Mouse (Mus musculus): Measurements from ENCODE around the gene Mrps7. TPM values are rescaled to one million over a fixed set of nuclear protein-coding genes. Genes with fewer than 3 reads are reported as not detected.

Mrps7 gene
- 83.9 and 85.0 TPM in 2 replicates for polyA plus RNA-seq (2015; fragmentation: Nextera tagmentation; extraction: Ambion mirVana)

DNA sequence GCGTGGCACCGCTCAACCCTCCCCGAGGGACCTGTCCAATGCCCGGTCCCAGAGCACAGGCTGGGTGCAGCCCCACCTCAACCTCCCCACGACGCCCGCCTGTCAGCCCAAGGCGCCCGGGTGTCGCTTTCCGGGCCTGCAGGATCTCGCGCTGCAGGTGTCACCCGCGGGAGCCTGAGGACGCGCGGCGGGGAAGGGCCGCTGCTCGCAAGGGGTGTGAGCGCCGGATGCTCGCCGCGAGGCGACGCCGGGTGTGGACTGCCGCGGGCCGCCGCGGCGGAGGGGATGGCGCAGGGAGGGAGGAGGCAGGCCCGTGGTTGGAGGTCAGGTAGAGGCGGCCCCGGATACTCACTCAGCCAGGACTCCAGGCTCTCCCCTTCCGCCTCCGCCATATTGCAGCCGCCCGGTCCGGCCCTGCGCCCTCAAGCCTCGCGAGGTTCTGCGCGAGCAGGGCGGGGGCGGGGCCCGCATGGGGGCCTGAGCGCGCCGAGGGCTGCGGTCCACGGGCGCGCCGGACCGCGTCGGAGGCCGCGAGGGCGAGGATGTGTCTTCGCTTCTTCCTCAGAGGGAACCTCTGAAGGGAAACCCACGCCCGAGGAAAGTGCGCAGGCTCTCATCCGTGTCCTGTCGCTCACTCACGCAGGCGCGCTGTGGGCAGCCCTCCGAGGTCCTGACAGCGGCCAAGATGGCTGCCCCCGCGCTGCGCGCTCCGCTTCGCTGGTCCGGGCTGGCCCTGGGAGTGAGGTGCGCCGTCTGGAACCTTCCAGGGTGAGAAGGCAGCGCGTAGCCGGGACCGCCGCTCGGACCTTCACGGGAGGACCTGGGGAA is at the start of gene Mrps7, which contains the start of gene Gga3:
Mrps7 (plus strand) TSS at position 450 of the 828 bp plus-strand sequence.
Gga3 (minus strand) TSS at position 576 of the 828 bp plus-strand sequence.
- Histone ChIP-seq H3K4me2 (peak within 1 kb of the TSS; percentile 83), H3K9me3 (no peaks in the 10 kb centered on the region), H3K27me3 (no peaks in the 10 kb centered on the region), H3K27ac (peak within 1 kb of the TSS; percentile 83), H3K9ac (peak within 1 kb of the TSS; percentile 91), H3K36me3 (peaks cover 34% of the 10 kb centered on the region), H3K4me1 (peaks cover 23% of the 10 kb centered on the region), H3K4me3 (peak within 1 kb of the TSS; percentile 74)
- peak; percentile 97 for ATAC-seq (ENCODE audit: borderline replicate concordance, extremely low read depth, low FRiP score, low TSS enrichment)
- WGBS: under 1% methylated on average over 81 of the region's 93 CpGs

DNA sequence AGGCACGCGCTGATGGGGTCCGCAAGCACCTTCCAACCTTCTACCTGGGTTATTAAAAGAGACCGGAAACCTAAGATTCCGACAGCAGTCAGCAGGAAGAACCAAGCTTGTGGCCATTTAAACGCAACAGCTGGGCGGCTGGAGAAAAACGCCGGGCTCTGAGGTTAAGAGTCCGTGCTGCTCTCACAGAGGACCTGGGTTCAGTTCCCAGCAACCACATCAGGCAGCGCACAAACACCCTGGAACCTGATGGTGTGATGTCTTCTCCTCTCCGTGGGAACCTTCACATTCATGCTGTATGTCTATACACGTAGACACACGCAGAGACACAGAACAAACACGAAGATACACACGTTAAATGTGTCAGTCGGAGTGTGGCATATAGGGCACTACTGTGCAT is 48.0 kb upstream of the Mrps7 start:
- Histone ChIP-seq H3K4me1 (no peaks in the 10 kb centered on the region), H3K27ac (no peak overlapping the region), H3K4me3 (no peak overlapping the region), H3K4me2 (no peak overlapping the region), H3K27me3 (no peaks in the 10 kb centered on the region), H3K36me3 (no peaks in the 10 kb centered on the region), H3K9ac (no peak overlapping the region), H3K9me3 (no peaks in the 10 kb centered on the region)
- ATAC-seq (ENCODE audit: borderline replicate concordance, extremely low read depth, low FRiP score, low TSS enrichment): no peak
- WGBS: 74% methylated on average over 17 of the region's 17 CpGs

DNA sequence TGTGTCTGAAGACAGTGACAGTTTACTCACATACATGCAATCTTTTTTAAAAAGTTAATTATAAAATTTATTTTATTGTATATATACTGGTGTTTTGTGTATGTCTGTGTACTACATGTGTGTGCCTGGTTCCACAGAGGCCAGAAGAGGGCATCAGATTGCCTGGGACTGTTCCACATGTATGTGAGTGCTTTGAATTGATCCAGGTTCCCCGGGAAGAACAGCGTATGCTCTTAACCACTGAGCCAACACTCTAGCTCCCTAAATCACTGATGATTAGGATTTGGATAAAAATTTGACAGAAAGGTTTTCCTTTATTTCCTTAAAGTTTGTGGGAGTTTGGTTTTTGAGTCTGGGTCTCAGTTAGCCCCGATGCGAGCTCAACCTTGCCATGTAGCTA is 40.3 kb upstream of the Mrps7 start:
- WGBS: 45% methylated on average over 4 of the region's 4 CpGs
- ATAC-seq (ENCODE audit: borderline replicate concordance, extremely low read depth, low FRiP score, low TSS enrichment): no peak
- H3K4me2 ChIP-seq: peak overlapping the region; percentile 74
- no peaks in the 10 kb centered on the region for H3K9me3 ChIP-seq
- peak overlapping the region; percentile 86 for H3K4me3 ChIP-seq
- H3K27ac ChIP-seq: peak overlapping the region; percentile 86
- H3K36me3 ChIP-seq: peaks cover 25% of the 10 kb centered on the region
- H3K27me3 ChIP-seq: no peaks in the 10 kb centered on the region
- peaks cover 11% of the 10 kb centered on the region for H3K4me1 ChIP-seq
- H3K9ac ChIP-seq: peak overlapping the region; percentile 70

DNA sequence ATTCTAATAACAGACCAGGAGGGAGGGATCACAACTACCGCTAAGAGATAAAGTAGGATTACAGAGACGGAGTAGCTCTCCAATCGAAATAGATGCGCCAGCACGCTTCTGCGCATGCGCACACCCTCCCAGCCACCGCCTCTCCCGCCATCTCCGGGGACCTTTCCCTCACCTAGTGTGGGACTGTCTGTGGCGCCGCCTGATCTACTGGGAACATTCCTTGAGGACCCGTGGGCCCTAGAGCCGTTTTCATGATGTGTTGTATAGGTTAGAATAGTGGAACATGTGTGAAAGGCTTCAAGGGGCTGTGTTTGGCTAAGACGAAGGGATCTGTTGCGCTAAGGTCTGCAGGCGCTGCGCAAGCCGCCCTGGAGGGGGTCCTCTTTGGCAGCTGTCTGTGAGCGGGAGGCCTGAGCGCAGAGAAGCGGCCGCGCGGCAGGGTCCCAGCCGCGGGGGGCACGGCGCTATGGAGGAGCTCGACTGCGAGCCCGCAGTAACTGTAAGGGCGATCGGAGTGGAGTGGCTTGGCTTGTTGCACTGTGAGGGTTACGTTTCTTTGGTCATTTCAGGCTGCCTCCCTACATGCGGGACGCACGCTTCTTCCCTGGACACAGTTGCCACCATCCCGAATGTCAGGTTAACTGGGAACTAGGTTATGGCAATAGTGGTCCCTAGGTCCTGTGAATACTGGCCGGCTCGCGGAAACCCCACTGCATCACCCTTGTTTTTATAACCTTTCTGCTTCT is 39.5 kb upstream of the Mrps7 start, which contains the start of gene Nup85:
Nup85 (plus strand) TSS at position 371 of the 746 bp plus-strand sequence.
- H3K4me2 ChIP-seq: peak within 1 kb of the TSS; percentile 74
- H3K27ac ChIP-seq: peak within 1 kb of the TSS; percentile 86
- H3K9ac ChIP-seq: peak within 1 kb of the TSS; percentile 70
- H3K4me1 ChIP-seq: peaks cover 11% of the 10 kb centered on the region
- ATAC-seq (ENCODE audit: borderline replicate concordance, extremely low read depth, low FRiP score, low TSS enrichment): peak; percentile 90
- WGBS: under 1% methylated on average over 42 of the region's 42 CpGs
- H3K9me3 ChIP-seq: no peaks in the 10 kb centered on the region
- peak within 1 kb of the TSS; percentile 86 for H3K4me3 ChIP-seq
- H3K36me3 ChIP-seq: peaks cover 33% of the 10 kb centered on the region
- H3K27me3 ChIP-seq: no peaks in the 10 kb centered on the region

DNA sequence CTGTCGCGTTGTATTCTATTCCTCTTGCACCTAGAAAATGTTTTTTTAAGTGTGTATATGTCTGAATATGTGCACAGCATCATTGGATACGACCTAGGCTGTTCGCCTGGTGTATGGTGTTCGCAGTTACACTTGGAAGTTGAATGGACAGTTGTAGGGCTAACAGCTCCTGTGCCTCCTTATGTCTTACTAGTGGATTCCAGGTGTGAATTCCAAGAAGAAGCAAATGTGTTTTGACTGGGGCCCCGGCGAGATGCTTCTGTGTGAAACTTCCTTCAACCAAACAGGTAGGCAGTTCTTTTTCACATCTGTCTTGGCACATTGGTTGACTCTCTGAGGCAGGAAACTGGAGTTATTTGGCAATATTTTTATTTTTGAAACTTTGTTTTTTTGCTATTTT is 38.8 kb upstream of the Mrps7 start:
- peaks cover 11% of the 10 kb centered on the region for H3K4me1 ChIP-seq
- H3K27ac ChIP-seq: no peak overlapping the region
- H3K9me3 ChIP-seq: no peaks in the 10 kb centered on the region
- H3K4me3 ChIP-seq: peak overlapping the region; percentile 86
- WGBS: 12% methylated on average over 7 of the region's 7 CpGs
- H3K36me3 ChIP-seq: peaks cover 40% of the 10 kb centered on the region
- H3K4me2 ChIP-seq: peak overlapping the region; percentile 74
- H3K27me3 ChIP-seq: no peaks in the 10 kb centered on the region
- H3K9ac ChIP-seq: peak overlapping the region; percentile 70
- no peak for ATAC-seq (ENCODE audit: borderline replicate concordance, extremely low read depth, low FRiP score, low TSS enrichment)

DNA sequence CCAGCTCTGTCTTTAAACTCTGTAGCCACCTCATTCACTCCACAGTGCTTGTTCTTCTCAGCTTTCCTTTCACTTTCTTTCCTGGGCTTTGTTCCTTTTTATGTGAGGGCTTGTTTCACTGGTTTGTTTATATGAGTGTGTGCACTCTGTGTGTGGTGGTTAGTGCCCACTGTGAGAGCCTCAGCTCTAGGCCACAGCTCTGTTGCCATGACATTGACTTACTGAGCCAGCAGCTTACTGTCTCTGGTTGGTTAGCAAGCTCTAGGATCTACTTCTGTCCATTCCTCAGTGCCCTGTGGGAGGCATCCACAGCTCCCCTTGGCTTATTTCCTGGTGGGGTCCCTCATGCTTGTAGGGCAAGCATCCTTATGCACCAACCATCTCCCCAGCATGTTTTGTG is 24.6 kb upstream of the Mrps7 start:
- H3K27ac ChIP-seq: no peak overlapping the region
- H3K9me3 ChIP-seq: no peaks in the 10 kb centered on the region
- no peaks in the 10 kb centered on the region for H3K27me3 ChIP-seq
- H3K9ac ChIP-seq: no peak overlapping the region
- H3K4me3 ChIP-seq: no peak overlapping the region
- ATAC-seq (ENCODE audit: borderline replicate concordance, extremely low read depth, low FRiP score, low TSS enrichment): no peak
- H3K36me3 ChIP-seq: peaks cover 66% of the 10 kb centered on the region
- H3K4me1 ChIP-seq: no peaks in the 10 kb centered on the region
- H3K4me2 ChIP-seq: no peak overlapping the region

DNA sequence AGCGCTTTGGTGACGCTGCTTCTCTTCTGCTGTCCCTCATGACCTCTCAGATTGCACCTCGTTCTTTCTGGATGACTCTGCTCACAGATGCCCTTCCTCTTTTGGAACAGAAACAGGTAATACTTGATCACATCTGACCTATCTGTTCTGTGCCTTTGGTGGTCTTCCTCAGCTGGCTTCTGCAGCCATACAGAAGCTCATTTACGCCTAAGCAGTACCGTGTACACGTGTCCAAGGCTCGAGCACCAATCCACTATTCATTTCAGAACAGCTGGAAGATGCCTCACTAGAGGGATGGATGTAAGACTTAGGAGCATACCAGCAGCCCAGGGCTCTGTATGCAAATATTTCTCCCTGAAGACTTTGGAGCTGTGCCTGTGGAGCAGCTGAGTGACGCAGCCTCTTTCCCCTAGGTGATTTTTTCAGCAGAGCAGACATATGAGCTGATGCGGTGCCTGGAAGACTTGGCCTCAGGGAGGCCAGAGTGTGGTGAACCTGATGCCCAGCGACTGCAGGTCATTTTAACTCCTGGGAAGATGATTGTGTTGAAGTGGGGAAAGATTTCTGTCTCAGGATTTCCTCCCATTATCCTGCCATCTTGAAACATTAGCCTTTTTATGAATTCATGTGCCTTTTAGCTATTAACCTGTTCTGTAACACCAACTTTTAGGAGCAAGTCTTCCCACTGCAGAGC is 20.7 kb upstream of the Mrps7 start:
- H3K4me3 ChIP-seq: no peak overlapping the region
- no peaks in the 10 kb centered on the region for H3K27me3 ChIP-seq
- ATAC-seq (ENCODE audit: borderline replicate concordance, extremely low read depth, low FRiP score, low TSS enrichment): no peak

DNA sequence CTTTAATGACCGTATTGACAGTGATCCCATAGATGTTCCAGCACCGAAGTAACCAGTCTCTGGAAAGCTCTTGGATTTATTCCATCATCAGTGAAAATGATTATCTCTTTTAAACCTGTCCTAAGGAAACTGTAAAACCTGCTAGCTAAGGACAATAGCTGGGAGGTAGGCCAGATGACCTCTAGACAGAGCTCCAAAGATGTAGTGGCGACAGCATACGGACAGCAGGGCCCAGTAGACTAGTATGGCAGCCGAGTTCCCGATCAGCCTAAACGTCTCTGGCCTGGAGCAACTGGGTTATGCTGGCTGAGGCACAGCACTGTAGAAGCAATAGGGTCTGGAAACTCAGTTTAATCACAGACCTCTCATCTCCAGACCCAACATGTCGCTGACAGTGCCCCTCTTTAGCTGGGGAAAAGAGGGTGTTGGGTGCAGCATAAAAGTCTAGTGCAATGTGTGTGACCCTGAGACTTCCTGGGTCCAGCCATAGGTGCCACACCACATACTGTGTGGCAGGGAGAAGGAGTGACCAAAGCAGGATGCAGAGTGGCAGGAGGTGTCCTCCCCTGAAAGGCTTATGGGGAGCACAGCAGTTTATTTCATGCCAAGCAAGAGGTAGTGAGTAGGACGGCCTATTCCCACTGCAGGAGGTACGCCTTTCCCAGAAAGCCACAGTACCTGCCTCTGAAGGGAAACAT is 19.2 kb upstream of the Mrps7 start:
- no peak for ATAC-seq (ENCODE audit: borderline replicate concordance, extremely low read depth, low FRiP score, low TSS enrichment)
- Histone ChIP-seq H3K36me3 (peaks cover 89% of the 10 kb centered on the region), H3K27ac (no peak overlapping the region), H3K4me3 (no peak overlapping the region), H3K27me3 (no peaks in the 10 kb centered on the region), H3K4me1 (no peaks in the 10 kb centered on the region), H3K4me2 (no peak overlapping the region), H3K9me3 (no peaks in the 10 kb centered on the region), H3K9ac (no peak overlapping the region)
- WGBS: 80% methylated on average over 10 of the region's 10 CpGs

More for the DNA sequence above, 20.7 kb upstream of the Mrps7 start:
- Histone ChIP-seq H3K9me3 (no peaks in the 10 kb centered on the region), H3K4me1 (no peaks in the 10 kb centered on the region), H3K9ac (no peak overlapping the region), H3K36me3 (peaks cover 94% of the 10 kb centered on the region), H3K4me2 (no peak overlapping the region), H3K27ac (no peak overlapping the region)
- 72% methylated on average over 10 of the region's 10 CpGs for whole genome bisulfite sequencing

DNA sequence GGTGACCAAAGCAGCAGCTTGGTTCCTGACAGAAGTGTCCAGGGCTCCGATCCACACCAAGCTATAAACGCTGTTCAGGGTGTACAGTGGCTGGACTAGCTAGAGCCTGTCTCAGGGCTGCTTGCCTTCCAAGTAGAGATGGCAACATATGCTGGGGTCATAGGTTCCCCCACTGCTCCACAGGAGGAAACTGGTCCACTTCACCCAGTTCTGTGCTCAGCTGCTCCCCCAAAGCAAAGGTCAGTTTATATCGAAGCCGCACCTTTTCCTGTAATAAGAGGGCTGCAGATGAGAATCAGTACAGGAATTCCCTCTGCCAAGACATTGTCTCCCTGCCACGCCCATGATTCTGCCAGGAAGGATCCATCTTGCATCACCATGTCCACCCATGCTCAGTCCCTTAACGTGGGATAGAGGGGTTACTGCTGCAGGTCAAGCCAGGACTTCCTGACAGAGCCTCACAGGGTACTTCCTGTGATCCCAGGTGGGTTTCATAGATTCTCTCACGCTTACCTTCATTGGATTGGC is 18.1 kb upstream of the Mrps7 start:
- Histone ChIP-seq H3K4me3 (no peak overlapping the region), H3K9me3 (no peaks in the 10 kb centered on the region), H3K27ac (no peak overlapping the region), H3K27me3 (no peaks in the 10 kb centered on the region), H3K9ac (no peak overlapping the region), H3K4me2 (no peak overlapping the region), H3K4me1 (no peaks in the 10 kb centered on the region), H3K36me3 (peaks cover 94% of the 10 kb centered on the region)
- 82% methylated on average over 7 of the region's 7 CpGs for WGBS
- no peak for ATAC-seq (ENCODE audit: borderline replicate concordance, extremely low read depth, low FRiP score, low TSS enrichment)

DNA sequence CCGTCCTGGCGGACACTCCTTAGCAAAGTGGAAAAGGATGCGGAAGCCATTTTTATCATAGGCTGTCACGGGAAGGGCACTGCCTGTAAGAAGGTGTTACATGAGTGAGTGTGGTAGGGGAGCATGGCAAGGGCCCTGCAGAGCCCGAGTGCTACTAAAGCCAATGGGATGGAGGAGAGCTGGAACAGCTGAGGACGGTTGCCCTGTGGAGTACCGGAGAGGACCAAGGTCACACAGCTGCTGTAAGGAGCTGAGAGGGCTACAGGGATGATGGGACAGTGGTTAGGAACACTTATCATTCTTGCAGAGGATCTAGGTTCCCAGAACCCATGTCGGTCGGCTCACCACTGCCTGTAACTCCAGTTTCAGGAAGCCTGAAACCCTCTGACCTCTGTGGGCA is 17.3 kb upstream of the Mrps7 start:
- no peak for ATAC-seq (ENCODE audit: borderline replicate concordance, extremely low read depth, low FRiP score, low TSS enrichment)
- Histone ChIP-seq H3K4me1 (no peaks in the 10 kb centered on the region), H3K4me2 (no peak overlapping the region), H3K9me3 (no peaks in the 10 kb centered on the region), H3K27me3 (no peaks in the 10 kb centered on the region), H3K9ac (no peak overlapping the region), H3K4me3 (no peak overlapping the region), H3K36me3 (peaks cover 94% of the 10 kb centered on the region), H3K27ac (no peak overlapping the region)
- WGBS: 84% methylated on average over 9 of the region's 9 CpGs

DNA sequence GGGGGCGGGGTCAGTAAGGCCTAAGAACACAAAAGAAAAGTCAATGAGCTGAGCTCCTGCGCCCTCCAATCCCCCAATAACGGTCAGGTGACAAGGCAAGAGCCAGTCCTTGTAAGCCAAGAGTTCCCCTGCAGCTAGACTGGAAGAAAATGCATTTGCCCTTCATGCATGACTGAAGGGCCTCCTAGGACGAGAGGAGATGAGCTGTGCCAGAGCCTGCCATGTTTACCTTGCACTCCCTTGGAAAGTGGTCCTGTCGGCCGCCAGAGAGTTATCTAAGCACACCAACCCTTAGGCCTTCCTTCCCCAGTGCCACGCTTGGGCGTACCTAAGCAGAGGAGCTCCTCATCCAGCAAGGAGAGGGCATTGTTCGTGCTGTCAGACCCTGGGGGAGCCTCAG is 15.7 kb upstream of the Mrps7 start:
- ATAC-seq (ENCODE audit: borderline replicate concordance, extremely low read depth, low FRiP score, low TSS enrichment): no peak
- WGBS: 82% methylated on average over 9 of the region's 9 CpGs
- Histone ChIP-seq H3K9me3 (no peaks in the 10 kb centered on the region), H3K4me3 (no peak overlapping the region), H3K36me3 (peaks cover 93% of the 10 kb centered on the region), H3K27me3 (no peaks in the 10 kb centered on the region), H3K27ac (no peak overlapping the region), H3K4me2 (no peak overlapping the region), H3K4me1 (no peaks in the 10 kb centered on the region), H3K9ac (no peak overlapping the region)
